Comparison of ENCODE assay signal across 8 mouse cellular contexts in genomic region chrX:18882088-18882783, GRCm38 (mm10).
DNase-seq lines count a peak whose midpoint lies in the region; ATAC-seq lines count a peak whose summit lies in the region.

No protein-coding gene starts in this region.

- no peaks in the 10 kb centered on the region for H3K27me3 ChIP-seq in heart, embryonic 11.5 days (ENCODE audit: control insufficient read depth, insufficient read depth, low read length)
- H3K27me3 ChIP-seq in midbrain, embryonic 10.5 days (ENCODE audit: low read depth, poor library complexity, severe bottlenecking) = no peaks in the 10 kb centered on the region

- H3K9ac ChIP-seq in heart, embryonic 11.5 days (ENCODE audit: low read depth, low read length) = no peak overlapping the region

- H3K4me2 ChIP-seq in heart, embryonic 11.5 days = no peak overlapping the region

- H3K36me3 ChIP-seq in heart, embryonic 11.5 days (ENCODE audit: control insufficient read depth, insufficient read depth, low read length) = no peaks in the 10 kb centered on the region
- H3K36me3 ChIP-seq in midbrain, embryonic 10.5 days = no peaks in the 10 kb centered on the region

- no peaks in the 10 kb centered on the region for H3K9me3 ChIP-seq in heart, embryonic 11.5 days (replicated peaks; ENCODE audit: control insufficient read depth, low read length)
- no peaks in the 10 kb centered on the region for H3K9me3 ChIP-seq in midbrain, embryonic 10.5 days (replicated peaks)

- DNase-seq in heart, adult 18-20 months = peak; percentile 36 to 55
- DNase-seq in CD4-positive helper T cell, adult 2 months (ENCODE audit: low read depth, low spot score) = peak; percentile 3
- DNase-seq in layer of hippocampus, postnatal 10 days (ENCODE audit: low spot score in 2 of 2) = peak; percentile 17 to 38
- peak; percentile 6 for DNase-seq in right cerebral cortex, postnatal 14 days
- DNase-seq in midbrain, embryonic 10.5 days (ENCODE audit: low spot score) = no peak

- H3K4me3 ChIP-seq in heart, embryonic 11.5 days (ENCODE audit: low read depth, low read length) = no peak overlapping the region
- H3K4me3 ChIP-seq in midbrain, embryonic 10.5 days = no peak overlapping the region

- ATAC-seq in heart, embryonic 11.5 days (replicated peaks; ENCODE audit: insufficient number of reproducible peaks, low FRiP score, low TSS enrichment) = no peak
- ATAC-seq in common myeloid progenitor, adult 5-6 weeks (replicated peaks; ENCODE audit: low read depth, poor library complexity, severe bottlenecking) = peak; percentile 93
- ATAC-seq in erythroid progenitor cell, adult 5-6 weeks (replicated peaks; ENCODE audit: low FRiP score, poor library complexity, severe bottlenecking) = no peak

- 56% methylated on average over 8 of the region's 8 CpGs for WGBS in heart, embryonic 11.5 days (ENCODE audit: insufficient replicate concordance)
- 78% methylated on average over 8 of the region's 8 CpGs for WGBS in midbrain, embryonic 10.5 days

- H3K27ac ChIP-seq in heart, embryonic 11.5 days (ENCODE audit: low read depth, low read length) = no peak overlapping the region
- no peak overlapping the region for H3K27ac ChIP-seq in midbrain, embryonic 10.5 days (replicated peaks)

- no peaks in the 10 kb centered on the region for H3K4me1 ChIP-seq in heart, embryonic 11.5 days (ENCODE audit: control insufficient read depth, insufficient read depth, low read length)
- no peaks in the 10 kb centered on the region for H3K4me1 ChIP-seq in midbrain, embryonic 10.5 days
